Mouse (Mus musculus) fibroblast of lung, adult 2 months (primary cell): ENCODE measurements around the gene Crabp2.

Experiments
- DNase-seq: peaks from one replicate; pipeline ENCODE4 v3.0.0-alpha.2; 2011; ENCODE audit warnings: low read depth

Gene Crabp2

DNA sequence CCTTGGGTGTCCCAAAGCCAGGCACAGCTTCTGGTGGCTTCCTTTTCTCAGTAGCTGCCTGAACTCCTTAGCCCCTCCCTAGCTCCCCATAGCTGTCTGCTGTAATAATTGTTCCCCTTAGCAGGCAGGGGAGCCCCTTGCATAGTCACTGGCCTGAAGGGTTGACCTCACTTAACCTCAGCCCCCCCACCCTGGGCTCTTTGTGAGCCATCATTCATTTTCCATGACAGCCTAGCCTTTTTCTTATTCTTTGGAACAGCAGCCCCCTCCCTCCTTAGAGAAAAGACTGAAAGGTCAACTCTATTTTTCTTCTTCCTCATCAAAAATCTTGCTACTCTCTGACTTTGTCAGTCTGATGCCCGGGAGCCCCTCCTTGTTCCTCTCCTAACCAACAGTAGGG, 10.5 kb downstream of the Crabp2 start:
- DNase-seq, result no peak

DNA sequence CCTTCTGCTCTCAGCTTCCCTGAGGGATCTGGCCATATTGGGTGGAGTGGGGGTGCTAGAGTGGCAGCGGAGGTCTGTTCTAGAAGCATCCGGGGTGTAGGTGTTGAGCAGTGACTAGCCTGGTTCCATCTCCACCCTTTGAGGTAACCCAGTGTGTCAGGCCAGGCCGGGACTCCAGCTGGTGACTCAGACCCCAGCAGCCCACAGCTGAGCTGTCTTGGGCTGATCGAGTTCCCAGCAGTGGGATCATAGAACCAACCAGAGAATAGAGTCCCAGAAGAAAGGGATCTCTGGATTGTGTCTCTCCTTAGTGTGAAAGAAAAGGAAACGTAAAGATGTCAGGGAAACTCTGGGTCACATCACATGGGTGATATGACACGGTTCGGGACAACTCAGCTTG, 10.9 kb downstream of the Crabp2 start:
- DNase-seq, result no peak

DNA sequence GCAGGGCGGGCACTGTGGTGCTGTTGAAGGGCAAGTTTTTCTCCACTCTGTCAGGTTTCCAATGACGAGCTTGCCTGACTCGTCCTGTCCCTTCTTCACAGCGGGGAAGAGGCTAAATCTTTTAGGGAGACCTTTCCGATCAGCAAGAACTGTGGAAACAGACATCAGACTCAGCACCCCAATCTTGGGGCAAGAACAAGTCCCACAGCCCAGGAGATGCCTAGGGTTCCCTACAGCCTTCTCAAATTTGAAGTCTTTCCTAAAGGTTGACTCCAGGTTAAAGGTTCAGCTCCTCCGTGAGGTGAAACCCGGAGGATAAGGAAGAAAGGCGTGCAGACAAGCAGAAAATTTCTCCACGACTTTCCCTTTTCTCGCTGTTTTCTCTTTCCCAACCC, 11.7 kb downstream of the Crabp2 start:
- no peak for DNase-seq

DNA sequence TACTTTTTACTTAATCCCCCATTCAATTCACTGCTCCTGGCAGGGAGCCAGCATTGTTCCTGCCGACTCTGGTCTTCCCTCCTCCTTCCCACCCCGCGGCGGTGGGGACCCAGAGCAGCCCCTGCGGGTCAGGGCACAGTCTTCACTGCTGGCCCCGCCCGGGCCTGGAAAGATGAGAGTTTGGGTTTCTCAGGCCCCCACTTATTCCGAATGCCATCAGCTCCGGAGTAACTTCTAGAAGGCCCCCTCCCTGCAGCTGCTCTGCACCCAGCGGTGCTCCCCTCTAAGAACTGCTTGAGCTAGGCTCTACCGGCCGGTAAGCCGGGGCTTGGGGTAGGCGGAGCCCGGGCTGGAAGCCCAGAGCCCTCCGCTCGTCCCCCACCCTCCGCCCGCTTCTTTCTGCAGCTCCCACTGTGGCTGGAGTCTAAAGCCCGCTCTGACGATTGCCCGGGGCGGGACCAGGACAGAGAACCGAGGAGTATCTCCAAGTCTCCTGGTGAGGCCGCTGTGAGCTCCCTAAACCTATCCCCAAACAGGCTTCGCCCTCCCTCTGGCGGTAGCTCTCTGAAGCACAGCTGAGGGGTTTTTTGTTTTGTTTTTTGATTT, 12.2 kb downstream of the Crabp2 start:
- DNase-seq, result peak; percentile 85

DNA sequence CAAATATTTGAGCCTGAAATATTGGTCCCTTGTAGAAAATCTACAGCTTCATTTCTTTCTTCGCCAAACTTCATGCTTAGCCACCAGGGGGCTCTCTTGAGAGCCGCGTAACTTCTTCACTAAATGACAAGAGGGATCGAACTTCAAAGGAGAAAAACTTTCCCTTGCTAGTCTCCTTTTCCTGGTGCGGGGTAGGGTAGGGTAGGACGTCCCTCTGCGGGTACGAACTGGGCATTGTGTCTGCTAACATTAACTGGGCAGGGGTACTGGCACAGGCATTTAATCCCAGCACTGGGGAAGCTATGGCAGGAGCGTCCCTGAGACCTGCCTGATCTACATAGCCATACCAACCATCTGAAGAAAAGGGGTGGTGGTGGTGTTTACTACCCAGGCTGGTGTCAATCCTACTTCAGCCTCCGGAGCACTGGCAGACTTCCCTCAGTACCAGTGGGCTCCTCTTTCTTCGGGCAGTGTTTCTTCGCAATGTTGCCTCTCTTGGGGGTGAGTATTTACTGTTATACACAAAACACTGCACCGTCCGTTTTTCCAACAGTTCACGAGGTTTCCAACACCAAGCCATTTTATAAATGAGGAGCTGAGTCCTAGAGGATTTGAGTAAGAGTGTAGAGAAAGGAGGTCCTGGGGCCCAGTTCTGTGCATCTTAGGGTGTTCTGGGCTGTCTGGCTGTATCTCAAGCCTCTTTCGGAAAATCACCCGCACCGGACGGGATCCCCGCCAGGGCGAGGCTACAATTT, 21.9 kb downstream of the Crabp2 start:
- no peak for DNase-seq

DNA sequence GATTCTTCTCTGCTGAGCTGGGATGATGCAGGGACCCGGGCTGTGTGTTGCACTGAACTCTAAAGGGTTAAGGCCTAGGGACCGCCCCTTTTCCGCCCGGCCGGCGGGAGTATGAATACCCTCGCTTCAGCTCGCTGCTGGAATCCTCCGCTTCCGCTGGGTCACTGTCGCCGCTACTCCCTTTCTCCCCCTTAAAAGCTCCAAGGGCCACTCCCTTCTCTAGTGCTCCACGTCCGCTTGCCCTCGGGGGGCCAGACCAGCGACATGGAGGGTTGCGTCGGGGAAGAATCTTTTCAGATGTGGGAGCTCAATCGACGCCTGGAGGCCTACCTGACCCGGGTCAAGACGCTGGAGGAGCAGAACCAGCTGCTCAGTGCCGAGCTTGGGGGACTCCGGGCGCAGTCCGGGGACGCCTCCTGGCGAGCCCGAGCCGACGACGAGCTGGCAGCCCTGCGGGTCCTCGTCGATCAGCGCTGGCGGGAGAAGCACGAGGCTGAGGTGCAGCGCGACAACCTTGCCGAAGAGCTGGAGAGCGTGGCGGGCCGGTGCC, 22.5 kb downstream of the Crabp2 start, which contains the start of gene Nes:
Gene Nes, plus strand, starts transcription at position 140 of the 550 bp plus-strand sequence.
- DNase-seq, result no peak

DNA sequence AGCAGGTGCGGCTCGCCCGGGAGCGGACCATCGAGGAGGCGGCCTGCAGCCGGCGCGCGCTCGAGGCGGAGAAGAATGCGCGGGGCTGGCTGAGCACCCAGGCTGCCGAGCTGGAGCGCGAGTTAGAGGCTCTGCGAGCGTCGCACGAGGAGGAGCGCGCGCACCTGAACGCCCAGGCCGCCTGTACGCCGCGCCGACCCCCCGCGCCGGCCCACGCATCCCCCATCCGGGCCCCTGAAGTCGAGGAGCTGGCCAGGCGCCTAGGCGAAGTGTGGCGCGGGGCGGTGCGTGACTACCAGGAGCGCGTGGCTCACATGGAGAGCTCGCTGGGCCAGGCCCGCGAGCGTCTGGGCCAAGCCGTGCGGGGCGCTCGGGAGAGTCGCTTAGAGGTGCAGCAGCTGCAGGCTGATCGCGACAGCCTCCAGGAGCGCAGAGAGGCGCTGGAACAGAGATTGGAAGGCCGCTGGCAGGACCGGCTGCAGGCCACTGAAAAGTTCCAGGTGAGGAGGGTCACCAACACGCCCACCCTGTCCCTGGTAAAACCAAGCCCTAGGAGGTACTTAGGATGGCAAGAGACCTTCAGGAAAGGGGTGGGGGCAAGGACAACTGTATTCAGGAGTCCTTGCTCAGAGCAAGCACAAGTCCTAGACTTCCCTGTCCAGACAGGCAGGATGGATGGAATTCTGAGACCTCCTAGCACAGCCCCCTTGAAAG, 23.2 kb downstream of the Crabp2 start:
- DNase-seq, result no peak

DNA sequence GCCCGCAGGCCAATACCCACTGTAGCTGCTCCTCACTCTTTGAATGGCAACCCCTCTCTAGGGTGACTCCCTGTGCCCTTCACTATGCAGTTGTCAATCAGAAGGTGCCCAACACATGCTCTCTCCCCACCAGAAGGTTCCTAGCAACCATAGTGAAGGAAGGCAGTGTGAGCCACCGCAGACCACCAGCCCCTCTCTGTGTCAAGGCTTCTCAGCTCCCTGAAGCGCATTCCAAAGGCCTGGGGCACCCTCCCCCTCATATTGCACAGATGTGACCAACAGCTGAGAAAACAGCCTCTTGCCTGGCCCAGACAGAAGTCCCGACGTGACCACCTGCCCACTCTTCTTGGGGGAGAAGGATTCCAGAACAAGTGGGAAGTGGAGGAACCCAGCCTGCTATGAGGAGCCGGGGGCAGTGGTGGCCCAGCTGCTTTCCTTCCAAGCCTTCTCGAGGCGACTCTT, 23.8 kb downstream of the Crabp2 start:
- DNase-seq, result no peak

DNA sequence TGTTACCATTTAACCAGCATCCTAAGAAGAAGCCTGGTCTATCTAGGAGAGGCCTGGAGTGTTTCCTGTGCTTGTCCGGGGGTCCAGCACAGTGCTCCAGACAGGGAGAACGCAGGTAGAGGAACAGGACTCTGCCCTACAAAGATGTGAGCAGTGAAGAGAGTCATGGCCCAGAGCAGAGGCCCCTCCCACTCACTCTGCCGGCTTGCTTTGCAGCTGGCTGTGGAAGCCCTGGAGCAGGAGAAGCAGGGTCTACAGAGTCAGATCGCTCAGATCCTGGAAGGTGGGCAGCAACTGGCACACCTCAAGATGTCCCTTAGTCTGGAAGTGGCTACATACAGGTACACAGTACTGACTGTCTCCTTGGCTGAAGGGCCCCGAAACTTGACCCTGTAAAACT, 24.3 kb downstream of the Crabp2 start:
- DNase-seq, result no peak

DNA sequence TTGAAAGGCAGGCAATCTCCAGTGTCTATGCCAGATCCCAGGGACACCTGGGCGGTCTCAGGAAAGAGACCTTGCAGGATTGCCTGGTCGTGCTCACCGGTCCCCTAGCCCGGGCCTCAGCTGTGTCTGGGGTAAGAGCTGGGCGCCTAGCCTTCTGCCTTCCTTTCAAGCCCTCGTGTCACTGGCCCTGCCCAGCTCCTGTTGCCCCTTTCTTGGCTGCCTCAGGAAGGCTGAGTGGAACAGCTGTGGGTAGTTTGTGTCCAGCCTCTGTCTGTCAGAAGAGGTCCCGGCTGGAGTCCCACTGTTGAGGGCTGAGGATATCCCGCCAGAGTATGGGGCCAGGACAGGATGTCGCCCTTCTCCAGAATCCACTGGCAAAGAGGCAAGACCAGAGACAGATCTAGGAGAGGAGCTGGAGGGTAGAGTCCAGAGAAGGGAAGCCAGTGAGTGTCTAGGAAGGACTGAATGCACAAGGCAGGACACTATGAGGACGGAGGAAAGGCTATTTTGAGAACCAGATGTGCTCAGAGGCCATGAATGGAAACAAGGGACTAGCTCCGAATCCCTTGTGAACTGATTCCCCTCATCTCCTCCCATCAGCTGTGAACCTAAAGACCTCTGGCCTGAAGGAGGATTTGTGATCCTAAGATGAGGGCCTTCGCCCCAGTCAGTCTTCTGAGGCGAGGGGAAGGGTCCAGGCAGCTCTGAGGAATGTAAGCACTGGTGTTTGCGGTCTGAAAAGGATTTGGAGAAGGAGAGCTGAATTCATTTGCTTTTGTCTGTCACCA, 25.3 kb downstream of the Crabp2 start:
- no peak for DNase-seq

DNA sequence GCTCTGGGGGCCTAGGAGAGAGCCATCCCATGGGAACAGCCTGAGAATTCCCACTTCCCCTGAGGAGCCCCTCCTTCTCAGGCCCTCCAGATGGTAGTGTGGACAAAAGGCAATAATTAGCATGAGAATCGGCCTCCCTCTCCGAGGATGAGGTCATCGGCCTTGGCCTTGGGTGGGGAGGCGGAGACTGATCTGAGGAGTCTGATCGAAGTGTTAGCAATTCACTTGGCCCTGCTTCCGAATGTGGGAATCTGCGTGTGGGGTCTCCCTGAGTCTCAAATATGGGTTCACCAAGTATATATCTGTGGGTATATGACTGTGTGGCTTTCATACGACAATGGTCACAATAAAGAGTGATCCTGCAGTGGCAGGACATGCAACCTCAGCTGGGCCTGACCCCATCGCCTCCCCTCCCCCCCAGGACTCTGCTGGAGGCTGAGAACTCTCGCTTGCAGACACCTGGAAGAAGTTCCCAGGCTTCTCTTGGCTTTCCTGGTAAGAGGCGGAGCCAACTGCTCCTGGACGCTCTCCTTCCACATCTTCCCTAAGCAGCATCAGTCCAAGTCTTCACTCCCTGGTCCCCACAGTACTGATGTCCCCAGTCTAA, 26.0 kb downstream of the Crabp2 start:
- DNase-seq, result no peak

DNA sequence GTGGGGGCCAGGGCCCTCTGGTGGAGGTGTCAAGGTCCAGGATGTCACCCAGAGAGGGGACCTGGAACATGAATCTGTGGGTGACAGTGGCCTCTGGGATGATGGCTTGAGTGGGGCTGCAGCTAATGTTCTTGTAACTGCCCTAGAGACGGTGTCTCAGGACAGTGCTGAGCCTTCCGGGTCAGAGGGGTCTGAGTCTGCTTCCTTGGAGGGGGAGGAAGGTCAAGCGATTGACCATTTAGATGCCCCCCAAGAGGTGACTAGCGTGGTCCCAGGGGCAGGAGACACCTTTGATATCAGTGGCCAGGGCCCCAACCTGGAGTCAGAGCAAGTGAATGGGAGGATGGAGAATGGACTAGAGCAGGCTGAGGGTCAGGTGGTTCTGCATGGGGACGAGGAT, 31.0 kb downstream of the Crabp2 start:
- DNase-seq, result no peak

DNA sequence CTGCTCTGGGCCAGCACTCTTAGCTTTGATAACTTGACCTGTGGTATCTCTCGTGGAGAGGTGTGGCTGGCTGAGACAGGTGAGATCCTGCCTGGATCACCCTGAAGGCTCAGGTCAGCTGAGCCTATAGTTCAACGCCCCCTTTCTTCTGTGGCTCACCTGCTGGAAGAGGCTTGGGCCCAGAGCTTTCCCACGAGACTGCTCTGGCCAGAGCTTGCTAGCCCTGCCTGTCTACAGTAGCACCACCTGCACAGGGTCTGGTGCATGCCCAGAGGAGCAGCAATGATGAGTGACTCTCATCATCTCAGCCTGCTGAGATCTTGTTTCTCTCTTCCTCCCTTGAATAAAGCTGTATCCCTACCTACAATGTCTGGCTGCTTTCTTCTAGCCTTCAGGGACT, 31.6 kb downstream of the Crabp2 start:
- no peak for DNase-seq

DNA sequence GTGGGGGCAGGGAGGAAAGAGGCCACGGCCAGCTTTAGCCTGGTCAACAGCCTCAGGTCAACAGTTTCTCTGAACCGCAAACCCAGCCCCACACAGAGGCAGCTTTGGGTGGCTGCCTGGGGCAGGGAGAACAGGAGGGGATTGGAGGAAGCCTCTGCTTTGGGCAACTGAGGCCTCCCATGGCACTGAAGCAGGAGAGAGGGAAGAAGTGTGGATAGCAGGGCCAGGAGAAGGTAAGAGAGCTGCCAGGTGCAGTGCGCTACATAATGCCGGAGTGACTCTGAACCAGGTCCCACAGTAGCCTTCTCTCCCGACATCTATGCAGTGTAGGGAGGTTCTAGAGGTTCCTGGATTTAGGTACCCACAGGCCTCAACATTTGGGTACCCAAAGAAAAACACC, 32.3 kb downstream of the Crabp2 start:
- DNase-seq, result no peak

DNA sequence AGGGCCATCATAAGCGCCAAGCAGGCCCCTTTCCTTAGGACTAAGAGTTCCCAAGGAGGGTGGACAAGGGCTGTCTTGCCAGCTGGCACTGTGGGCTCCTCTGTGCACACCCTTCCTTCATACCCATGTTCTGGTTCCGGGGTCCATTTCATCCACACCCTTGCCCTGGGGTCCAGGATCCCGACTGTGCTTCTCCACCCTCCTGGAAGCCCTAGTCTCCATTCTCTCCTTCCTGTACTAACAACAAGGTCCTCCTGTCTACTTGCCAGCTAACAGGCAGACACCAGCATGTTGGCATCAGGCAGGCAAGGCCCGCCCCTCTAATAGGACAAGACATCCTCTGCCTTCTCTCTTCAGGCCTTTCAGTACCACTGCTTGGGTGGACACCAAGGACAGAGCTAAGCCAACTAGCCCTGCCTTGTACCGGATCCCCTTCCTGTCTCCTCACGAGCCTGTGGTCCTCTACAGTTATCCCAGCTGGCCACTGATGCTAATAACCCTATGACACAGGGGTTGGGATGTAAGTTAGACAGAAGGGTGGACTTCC, 32.8 kb downstream of the Crabp2 start:
- DNase-seq, result no peak

DNA sequence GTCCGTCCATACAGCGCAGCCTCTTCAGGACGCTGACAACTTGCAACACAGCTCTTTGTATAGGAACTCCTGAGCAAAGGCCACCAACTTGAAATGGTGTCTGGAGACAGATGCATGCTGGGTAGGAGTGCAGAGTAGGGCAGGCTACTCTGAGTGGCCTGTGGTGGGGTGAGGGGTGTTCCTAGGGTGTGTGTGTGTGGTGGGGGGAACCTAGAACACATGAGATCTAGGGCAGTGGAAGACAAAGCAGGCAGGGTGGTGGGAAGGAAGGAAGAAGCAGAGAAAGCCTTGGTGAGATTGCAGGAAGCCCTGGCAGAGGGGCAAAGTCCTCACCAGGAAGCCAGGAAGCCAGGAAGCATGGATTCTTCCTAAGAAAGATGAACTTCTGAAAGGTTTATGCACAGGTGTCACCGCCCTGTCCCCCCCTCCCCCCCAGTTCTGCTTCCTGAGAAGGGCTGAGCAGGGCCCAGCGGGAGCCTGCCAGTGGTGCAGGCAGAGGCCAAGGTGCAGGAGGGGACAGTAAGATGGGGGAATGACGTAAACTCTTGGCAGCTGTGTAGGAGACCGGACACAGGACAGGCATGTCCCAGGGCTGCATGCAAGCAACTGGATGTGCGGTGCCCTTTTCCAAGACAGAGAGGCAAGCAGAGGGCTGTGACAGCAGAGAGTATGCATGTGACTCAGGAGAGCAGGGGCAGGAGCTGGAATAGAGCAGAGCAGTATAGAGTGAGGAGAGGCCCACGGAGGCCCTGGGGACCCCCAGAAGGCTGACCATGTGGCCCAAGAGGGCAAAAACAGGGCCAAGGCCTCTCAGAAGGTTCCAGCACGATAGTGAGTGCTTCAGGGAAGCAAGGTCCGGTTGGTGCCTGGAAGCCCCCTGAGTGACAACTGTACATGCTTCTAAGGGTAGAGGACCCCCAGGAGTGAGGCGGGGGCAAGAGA, 33.7 kb downstream of the Crabp2 start:
- no peak for DNase-seq

DNA sequence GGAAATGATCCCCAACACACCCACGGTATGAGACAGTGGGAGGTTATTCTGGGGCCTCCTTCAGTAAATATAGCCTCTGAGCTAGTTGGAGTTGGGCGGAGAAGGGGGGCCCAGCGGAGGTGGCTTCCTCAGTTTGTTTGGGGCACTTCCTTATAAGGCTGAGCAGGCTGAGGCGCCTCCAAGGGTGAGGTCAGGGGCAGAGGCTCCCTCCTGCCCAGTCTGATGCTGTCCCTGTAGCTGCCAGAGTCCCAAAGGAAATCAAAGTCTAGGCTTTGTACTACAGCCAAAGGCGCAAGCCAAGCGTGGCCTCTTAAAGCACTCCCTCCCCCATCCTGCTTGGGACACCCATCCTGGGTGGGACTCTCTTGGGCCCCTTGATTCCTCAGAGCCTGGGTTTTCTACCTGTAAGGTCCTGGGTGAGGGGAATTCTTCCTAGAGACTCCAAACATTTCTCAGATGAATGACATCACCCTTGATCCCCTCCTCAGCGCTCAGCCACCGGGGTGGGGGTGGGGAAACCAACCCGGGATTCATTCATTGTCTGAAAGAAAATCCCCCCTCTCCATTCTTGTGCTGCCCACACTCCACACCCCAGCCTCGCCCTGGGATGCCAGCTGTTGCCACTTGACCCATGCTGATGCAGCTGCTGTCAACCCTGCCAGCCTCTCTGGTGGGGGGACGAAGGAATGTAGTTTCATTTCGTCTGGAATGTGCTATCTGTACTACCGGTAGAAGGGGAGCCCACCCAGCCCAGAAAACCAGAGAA, 34.6 kb downstream of the Crabp2 start:
- no peak for DNase-seq

DNA sequence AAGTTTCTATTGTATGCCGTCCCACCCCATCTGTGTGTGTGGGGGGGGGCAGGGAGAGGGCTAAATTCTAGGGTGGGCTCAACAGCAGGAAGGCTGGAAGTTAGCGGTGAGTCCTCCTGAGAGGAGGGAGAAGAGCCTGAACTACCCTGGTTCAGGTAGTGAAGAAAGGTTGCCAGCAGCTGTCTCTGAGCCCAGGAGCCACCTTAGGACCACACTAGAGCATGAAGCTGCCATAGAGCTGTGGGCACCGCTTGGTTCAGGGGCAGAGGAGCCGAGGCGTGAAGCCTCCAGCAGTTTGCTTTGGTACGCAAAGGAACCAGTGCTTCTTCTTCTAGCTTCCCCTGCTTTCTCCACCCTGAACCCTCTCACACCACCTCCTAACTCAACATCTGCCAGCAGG, 35.2 kb downstream of the Crabp2 start:
- DNase-seq, result no peak

DNA sequence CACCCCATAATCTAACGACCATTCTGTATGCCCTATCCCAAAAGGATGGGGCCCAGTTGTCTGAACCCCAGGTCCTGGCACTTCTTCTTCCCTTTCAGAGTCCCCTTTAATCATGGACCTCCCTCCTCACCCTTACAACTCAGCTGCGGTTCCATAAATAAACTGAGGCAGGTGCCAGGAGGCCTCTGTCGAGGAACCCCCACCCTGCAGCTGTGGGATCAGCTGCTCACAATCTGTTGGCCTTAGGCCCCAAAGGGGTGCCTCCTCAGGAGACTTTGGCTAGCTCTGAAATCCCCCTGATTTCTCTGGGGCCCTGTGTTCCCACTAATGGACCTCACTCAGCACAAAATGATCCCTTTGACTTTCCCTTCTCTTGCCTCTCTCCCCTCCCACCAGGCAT, 35.6 kb downstream of the Crabp2 start:
- no peak for DNase-seq
